ENCODE assay signal across 11 mouse cellular contexts in the genomic region with DNA sequence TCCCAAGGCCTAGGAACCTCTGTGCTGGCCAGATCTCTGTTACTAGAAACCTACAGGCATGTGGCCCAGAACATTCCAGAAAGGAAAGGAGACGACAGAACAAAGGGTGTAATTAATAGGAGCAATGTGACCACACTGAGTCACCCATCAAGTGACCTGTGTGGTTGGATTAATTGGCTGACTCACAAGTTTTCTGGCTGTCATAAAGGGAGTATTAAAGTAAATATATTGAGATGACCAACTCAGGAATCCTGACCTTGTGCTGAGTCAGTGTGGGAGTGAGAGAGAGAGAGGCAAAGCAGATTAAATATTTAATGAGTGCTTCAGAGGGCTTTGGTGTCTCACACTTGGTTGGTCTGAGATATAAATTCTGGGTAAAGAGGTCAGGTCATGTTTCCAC.
DNase-seq lines count a peak whose midpoint lies in the region.
"Had no signal": no experiment of that assay in that cellular context is flagged by ENCODE, and none has a peak within 500 bp of the region (broad histone marks: within the 10 kb centered on the region; RNA-seq: fewer than 3 reads in every experiment).

No protein-coding gene starts in this region.

- no peaks in the 10 kb centered on the region for H3K9me3 ChIP-seq in heart, embryonic 10.5 days
- H3K9me3 ChIP-seq: forebrain, embryonic 12.5 days had no signal

- no peaks in the 10 kb centered on the region for H3K36me3 ChIP-seq in heart, embryonic 10.5 days
- H3K36me3 ChIP-seq: forebrain, embryonic 12.5 days had no signal

- peak; percentile 93 for DNase-seq in heart, adult 11 months
- DNase-seq in heart, embryonic 10.5 days (ENCODE audit: low spot score), result no peak
- peak; percentile 94 for DNase-seq in 3T3-L1 (ENCODE audit: low read depth, low spot score)
- DNase-seq in fibroblast of lung, adult 2 months (ENCODE audit: low read depth), result peak; percentile 97
- DNase-seq in kidney, postnatal 10 days, result peak; percentile 44
- no peak for DNase-seq in frontal cortex, adult 2 months (ENCODE audit: extremely low spot score in 1 of 2, low spot score in 1 of 2)
- no peak for DNase-seq in left cerebral cortex, adult 18-20 months (ENCODE audit: low spot score in 2 of 2)
- DNase-seq in spleen, postnatal 36 days (ENCODE audit: low spot score in 2 of 2), result no peak
- DNase-seq: cerebellum, postnatal 36 days; midbrain, embryonic 14.5 days had no signal

- H3K4me3 ChIP-seq in heart, embryonic 10.5 days, result no peak overlapping the region
- H3K4me3 ChIP-seq: forebrain, embryonic 12.5 days had no signal

- H3K27me3 ChIP-seq in heart, embryonic 10.5 days (ENCODE audit: insufficient read depth, poor library complexity, severe bottlenecking), result no peaks in the 10 kb centered on the region
- H3K27me3 ChIP-seq: forebrain, embryonic 12.5 days had no signal

- WGBS in heart, embryonic 10.5 days, result 50% methylated on average over 1 of the region's 1 CpGs

- no peak overlapping the region for H3K27ac ChIP-seq in heart, embryonic 10.5 days
- H3K27ac ChIP-seq: forebrain, embryonic 12.5 days had no signal

- 0 out of 2 replicates have a peak, but pooled peaks cover 2% of the 10 kb centered on the region for H3K4me1 ChIP-seq in heart, embryonic 10.5 days
- H3K4me1 ChIP-seq: forebrain, embryonic 12.5 days had no signal

Comparison
In these comparisons a context has a peak if more than half of its experiments do, and no peak if none do; other contexts are left out.
1. DNase-seq: peak in heart, adult 11 months (single experiment), 3T3-L1 (single experiment), fibroblast of lung, adult 2 months (single experiment) and kidney, postnatal 10 days (single experiment); none in heart, embryonic 10.5 days (single experiment), frontal cortex, adult 2 months (0 of 2), left cerebral cortex, adult 18-20 months (0 of 2) and spleen, postnatal 36 days (0 of 2).